9 mouse cellular contexts compared by ENCODE assay signal in the genomic region with DNA sequence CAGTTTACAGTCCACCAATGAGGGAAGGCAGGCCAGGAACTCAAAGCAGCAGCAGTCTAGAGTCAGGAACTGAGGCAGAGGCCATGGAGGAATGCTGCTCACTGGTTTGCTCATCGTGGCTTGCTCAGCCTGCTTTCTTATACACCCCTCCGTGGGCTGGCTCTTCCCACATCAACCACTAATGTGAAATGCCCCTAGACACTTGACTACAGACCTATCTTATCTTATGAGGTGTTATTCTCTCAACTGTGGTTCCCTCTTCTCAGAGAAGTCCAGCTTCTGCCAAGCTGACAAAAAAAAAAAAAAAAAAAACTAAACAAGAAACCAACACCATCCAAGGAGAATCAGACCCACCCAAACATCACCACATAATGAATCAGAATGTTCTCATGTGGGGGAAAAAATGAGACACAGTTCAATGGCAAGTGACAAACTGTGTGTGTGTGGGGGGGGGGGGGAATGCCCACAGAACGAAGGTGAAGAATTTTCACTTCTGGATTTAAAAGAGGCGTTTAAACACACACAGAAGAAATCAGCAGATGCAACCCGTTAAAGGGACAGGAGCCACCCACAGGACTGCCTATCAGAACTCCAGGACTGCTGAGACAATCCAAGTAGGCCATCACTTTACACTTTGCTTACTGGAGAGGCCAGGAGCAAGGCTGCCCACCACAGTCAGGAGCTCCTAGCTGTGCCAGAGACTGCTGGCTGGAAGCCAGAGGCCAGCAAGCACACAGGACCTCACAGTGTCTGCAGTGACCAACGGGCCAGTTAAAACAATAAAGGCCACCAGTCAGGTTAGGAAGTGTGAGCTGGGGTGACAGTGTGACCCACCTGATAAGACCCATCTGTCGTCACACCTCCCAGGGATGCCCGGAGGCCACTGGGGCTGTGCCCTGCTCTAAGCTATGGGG.
DNase-seq lines count a peak whose midpoint lies in the region; ATAC-seq and TF ChIP-seq lines count a peak whose summit lies in the region.
"Had no signal": no experiment of that assay in that cellular context is flagged by ENCODE, and none has a peak within 500 bp of the region (broad histone marks: within the 10 kb centered on the region; RNA-seq: fewer than 3 reads in every experiment).

No protein-coding gene starts in this region.

- peak; percentile 35 for ATAC-seq in lung, postnatal 0 days
- peak; percentile 84 for ATAC-seq in heart, embryonic 12.5 days (ENCODE audit: insufficient number of reproducible peaks, low FRiP score)
- ATAC-seq in liver, embryonic 16.5 days (ENCODE audit: low read depth) = peak; percentile 59
- ATAC-seq: forebrain, embryonic 14.5 days; midbrain, embryonic 16.5 days had no signal

- H3K4me2 ChIP-seq in lung, postnatal 0 days (replicated peaks; ENCODE audit: low read depth, low read length) = no peak overlapping the region
- no peak overlapping the region for H3K4me2 ChIP-seq in heart, embryonic 12.5 days
- no peak overlapping the region for H3K4me2 ChIP-seq in liver, embryonic 16.5 days (ENCODE audit: low read depth, low read length)

- no peak for DNase-seq in lung, postnatal 0 days (ENCODE audit: low spot score)
- no peak for DNase-seq in lung, adult 2 months
- DNase-seq in cerebellum, adult 11 months = peak; percentile 54
- no peak for DNase-seq in gastrocnemius, postnatal 10 days
- DNase-seq in right cerebral cortex, postnatal 10 days (ENCODE audit: low spot score in 2 of 2) = no peak

- no peak overlapping the region for H3K9ac ChIP-seq in lung, postnatal 0 days (replicated peaks; ENCODE audit: low read depth)
- no peak overlapping the region for H3K9ac ChIP-seq in heart, embryonic 12.5 days
- no peak overlapping the region for H3K9ac ChIP-seq in liver, embryonic 16.5 days (ENCODE audit: low read depth, low read length)

- no peaks in the 10 kb centered on the region for H3K36me3 ChIP-seq in lung, postnatal 0 days (ENCODE audit: insufficient read depth, low read length)
- peaks cover 22% of the 10 kb centered on the region for H3K36me3 ChIP-seq in heart, embryonic 12.5 days
- no peaks in the 10 kb centered on the region for H3K36me3 ChIP-seq in liver, embryonic 16.5 days (ENCODE audit: control insufficient read depth, insufficient read depth)

- no peak for TF ChIP-seq EP300 in lung, postnatal 0 days (IDR thresholded peaks at IDR 0.05)

- H3K27me3 ChIP-seq in lung, postnatal 0 days (replicated peaks; ENCODE audit: insufficient read depth, low read length) = no peaks in the 10 kb centered on the region
- no peaks in the 10 kb centered on the region for H3K27me3 ChIP-seq in heart, embryonic 12.5 days (replicated peaks)
- no peaks in the 10 kb centered on the region for H3K27me3 ChIP-seq in liver, embryonic 16.5 days (ENCODE audit: control insufficient read depth, insufficient read depth, low read depth, low read length)

- 48% methylated on average over 8 of the region's 8 CpGs for WGBS in lung, postnatal 0 days
- 48% methylated on average over 8 of the region's 8 CpGs for WGBS in lung, adult 2 months
- WGBS in heart, embryonic 12.5 days = 30% methylated on average over 8 of the region's 8 CpGs
- 46% methylated on average over 8 of the region's 8 CpGs for WGBS in liver, embryonic 16.5 days (ENCODE audit: insufficient replicate concordance)

- TF ChIP-seq CTCF in lung, postnatal 0 days (IDR thresholded peaks at IDR 0.05) = no peak
- no peak for TF ChIP-seq CTCF in lung, adult 2 months (IDR thresholded peaks at IDR 0.05; ENCODE audit: insufficient read depth, low read length)

- no peak overlapping the region for H3K27ac ChIP-seq in lung, postnatal 0 days (ENCODE audit: low read length)
- H3K27ac ChIP-seq in heart, embryonic 12.5 days (ENCODE audit: poor library complexity, severe bottlenecking) = peak overlapping the region; percentile 45; the same call in 1 of the 2 replicates
- H3K27ac ChIP-seq in liver, embryonic 16.5 days (ENCODE audit: low read length) = no peak overlapping the region

- H3K4me1 ChIP-seq in lung, postnatal 0 days (ENCODE audit: insufficient read depth, low read depth, low read length) = no peaks in the 10 kb centered on the region
- no peaks in the 10 kb centered on the region for H3K4me1 ChIP-seq in lung, adult 2 months (ENCODE audit: control insufficient read depth, insufficient read depth, low read length)
- peaks cover 24% of the 10 kb centered on the region for H3K4me1 ChIP-seq in heart, embryonic 12.5 days (replicated peaks)
- no peaks in the 10 kb centered on the region for H3K4me1 ChIP-seq in liver, embryonic 16.5 days (ENCODE audit: control insufficient read depth, low read depth, low read length)

- H3K4me3 ChIP-seq in lung, postnatal 0 days (ENCODE audit: low read depth, low read length) = no peak overlapping the region
- no peak overlapping the region for H3K4me3 ChIP-seq in lung, adult 2 months (replicated peaks; ENCODE audit: extremely low read depth, low read depth, low read length)
- H3K4me3 ChIP-seq in heart, embryonic 12.5 days = no peak overlapping the region
- no peak overlapping the region for H3K4me3 ChIP-seq in liver, embryonic 16.5 days (ENCODE audit: low read depth, low read length)

- no peak for TF ChIP-seq POLR2A in lung, adult 2 months (IDR thresholded peaks at IDR 0.05; ENCODE audit: borderline replicate concordance, extremely low read depth, low read depth, low read length)

- no peaks in the 10 kb centered on the region for H3K9me3 ChIP-seq in lung, postnatal 0 days (ENCODE audit: low read length)
- H3K9me3 ChIP-seq in heart, embryonic 12.5 days (replicated peaks) = 0 out of 2 replicates have a peak, but pooled peaks cover 5% of the 10 kb centered on the region
- H3K9me3 ChIP-seq in liver, embryonic 16.5 days (replicated peaks; ENCODE audit: control insufficient read depth, low read length) = no peaks in the 10 kb centered on the region
